Mouse (Mus musculus): ENCODE measurements at regions not wholly inside any gene's neighbourhood (a gene's known extent, or its start where the extent isn't known, plus 50 kb on each side); places are given as distances from the start of the nearest gene placed in this dataset.
A peak's percentile ranks its signal among the peaks of the same experiment; 100 is the strongest.

DNA sequence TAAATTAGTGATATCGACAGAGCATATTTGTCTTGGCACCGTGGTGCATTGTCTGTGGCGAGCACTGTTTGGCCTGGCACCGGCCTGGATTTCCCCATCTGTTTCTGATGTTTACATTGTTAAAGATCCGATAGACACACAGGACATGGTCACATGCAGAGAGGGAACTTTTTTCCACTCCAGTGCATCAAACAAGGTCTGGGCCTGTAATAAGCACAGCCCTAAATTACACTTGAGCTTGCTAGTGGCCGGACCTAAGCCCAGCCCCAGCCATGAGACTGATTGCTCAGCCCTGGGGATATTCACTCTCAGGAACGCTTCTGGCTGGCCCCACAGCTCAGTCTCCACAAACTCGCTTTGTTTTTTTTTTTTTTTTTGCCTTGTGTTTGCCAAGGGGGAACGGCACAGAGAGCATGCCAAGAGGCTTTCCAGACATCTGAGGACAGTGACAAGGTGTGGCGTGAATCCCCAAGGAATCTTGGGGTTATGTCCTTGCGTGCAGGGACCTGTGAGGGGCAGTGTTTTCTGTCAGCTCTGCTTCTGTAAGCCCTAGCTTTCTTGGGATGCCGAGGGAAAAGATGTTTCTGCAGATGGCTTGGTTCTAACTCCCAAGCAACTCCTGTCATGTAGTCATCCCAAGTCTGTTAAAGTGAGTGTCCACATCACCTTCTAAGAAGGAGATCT is 147.3 kb downstream of the Slc4a3 start:
- peak in 1 of 2 experiments; percentile 24 for DNase-seq

DNA sequence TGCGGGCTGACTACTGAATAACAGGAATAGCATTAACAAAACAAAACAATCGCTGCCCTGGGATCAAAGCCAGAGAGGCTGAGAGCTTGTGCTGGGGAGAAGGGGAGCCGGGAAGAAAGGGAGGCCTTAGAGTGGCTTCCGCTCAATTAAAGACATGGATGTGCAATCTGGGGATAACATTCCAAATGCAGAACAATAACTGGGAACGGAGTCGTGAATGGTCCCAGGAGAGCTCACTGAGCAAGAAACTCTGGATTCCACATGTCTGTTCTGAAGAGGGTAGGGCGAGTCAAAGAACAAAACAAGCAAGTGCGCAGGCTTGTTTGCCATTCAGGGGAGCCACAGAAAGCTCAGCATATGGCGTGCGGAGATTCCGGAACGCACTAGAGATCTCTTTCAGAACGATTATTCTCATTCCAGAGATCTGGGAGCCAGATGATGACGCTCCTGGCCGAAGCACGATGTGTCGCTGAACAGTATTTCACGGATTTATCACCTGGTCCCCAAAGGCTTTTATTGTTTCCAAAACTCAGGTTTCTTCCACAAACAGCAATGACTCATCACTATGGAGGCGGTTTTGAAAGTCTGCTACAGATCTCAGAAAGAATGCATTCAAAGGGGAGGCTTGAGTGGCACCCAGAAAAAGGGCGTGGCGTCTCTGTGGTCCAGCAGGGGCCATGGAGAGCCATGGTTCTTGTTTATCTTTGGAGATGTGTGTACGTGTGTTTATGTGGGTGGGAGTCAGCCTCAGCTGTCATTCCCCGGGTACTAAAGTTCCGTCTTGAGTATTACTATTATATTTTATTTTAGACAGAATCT is 159.0 kb downstream of the Slc4a3 start:
- DNase-seq: peak; percentile 32 to 52

DNA sequence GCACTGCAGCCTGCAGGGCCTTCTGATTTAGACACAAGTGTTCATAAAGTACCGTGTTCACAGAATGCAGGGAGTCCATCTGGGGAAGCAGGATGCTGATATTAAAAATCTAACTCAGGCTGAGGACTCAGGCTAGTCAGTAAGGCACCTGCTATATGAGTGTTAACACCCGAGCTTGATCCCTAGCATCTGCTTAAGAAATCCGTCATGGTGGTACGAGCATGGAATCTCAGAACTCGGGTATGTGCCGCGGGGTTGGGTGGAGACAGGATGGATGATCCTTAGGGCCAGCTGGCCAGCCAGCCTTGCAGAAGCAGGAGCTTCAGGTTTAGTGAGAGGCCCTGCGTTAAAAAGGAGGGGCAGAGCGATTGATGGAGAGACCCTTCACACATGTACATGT is 160.1 kb downstream of the Slc4a3 start:
- DNase-seq: no peak

DNA sequence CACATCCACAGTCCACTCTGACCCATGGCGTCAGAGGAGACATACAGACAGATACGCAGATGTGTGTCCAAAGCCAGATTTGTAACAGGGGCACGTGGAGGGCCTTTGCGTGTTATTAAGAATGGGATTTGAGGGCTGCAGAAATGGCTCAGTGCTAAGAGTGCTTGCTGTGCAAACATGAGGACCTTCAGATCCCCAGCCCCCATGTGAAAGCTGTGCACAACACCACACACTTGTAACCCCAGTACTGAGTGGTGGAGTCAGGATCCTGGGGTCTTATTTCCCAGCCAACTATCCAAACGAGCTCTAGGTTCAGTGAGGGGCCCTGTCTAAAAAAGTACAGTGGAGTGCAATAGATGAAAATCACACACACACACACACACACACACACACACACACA is 177.4 kb downstream of the Slc4a3 start:
- no peak for DNase-seq

DNA sequence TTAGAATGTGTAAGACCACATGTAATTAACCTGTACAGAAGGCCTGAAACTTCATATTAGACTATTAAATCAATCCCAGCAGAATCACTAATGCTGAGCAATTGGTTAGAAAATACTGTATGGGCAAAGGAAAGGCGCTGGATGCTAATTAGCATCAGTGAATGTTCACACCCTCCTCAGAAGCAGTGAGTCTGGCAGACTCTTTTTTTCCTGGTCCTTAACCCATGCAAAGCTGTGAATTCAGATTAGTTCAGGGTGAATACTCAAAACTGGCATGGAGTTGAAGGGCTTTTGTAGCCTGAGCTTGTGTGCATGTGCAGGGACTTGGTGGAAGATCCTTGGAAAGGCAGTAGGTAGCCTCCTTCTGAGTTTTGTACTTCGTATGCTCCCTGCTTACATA is 179.3 kb downstream of the Slc4a3 start:
- no peak for DNase-seq

DNA sequence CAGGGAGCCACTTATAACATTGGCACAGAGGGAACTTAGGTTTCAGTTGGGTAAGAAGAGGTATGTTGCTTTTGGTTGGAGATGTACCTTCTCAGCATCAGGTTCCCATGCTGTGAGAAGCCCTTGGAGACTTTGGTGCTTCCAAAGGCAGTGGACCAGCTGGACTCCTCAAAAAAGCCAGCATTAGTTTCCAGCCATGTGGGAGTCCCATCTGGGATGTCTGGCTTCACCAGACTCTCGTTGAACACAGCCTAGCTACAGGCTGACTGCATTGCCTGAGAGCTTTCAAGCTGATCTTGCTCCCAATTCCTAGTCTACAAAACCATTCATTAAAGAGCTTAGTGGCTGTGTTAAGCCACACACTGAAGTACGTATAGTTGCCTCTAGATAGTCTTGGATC is 182.8 kb downstream of the Slc4a3 start:
- DNase-seq: peak; percentile 73 to 80

DNA sequence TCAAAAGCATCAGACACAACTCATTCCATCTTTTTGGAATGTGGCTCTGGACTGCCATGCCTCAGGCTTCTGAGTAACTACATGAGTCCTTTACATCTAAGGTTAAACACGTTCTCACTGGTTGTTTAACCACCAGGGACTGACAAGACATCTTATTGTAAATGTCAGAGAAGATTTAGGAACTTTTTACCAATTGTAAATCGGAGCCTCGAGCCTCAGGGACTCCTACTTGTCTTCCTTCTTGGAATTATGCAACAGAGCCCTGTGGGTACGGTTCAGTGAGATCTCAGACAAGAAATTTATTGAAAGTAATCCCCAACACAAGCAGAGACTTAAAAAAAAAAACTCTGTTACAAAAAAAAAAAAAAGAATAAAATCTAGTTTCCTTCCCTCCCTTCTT is 187.7 kb downstream of the Slc4a3 start:
- no peak for DNase-seq

DNA sequence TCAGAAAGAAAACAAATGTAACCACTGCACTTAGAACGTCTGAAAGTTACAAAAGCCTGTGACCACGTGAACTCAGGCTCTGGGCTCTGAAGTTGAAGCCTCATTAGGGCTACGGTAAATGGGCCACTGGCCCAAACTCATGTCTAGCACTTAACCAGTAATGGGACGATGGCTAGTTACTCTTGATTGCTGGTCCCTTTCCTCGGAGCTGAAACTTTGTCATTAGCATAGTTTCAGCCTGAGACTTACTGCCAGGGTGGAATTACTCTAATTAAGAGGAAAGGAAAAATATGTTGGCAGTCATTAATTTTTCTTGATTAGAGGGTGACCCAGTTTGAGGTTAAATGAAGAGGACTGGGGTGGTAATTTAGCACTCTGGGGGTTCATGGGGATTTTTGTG is 192.6 kb downstream of the Slc4a3 start:
- no peak for DNase-seq

DNA sequence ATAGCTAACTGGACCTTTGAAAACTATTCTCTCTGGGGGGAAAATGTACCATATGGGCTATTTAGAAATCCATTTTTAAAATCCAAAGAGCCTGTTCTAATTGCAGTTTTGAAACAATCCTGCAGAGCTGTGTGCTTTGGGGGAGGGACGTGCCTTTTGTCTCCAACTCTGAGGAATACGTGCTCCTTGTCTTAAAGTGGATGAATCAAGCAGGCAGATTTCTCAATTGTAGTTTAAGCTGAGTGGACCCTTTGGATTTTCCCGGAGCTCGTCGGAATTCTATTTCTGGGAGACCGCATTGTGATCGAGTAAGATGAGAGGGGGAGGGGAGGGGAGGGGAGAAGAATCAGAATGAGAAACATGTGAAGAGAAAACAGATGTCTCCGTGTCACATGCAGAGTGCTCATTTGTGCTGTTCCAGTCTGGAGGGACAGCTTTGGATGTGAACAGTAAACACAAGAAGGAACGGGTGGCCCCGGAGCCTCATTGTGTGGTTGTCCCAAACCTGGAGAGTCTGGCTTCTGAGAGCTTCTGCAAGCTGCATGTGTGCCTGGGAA is 203.7 kb downstream of the Slc4a3 start:
- DNase-seq: no peak

DNA sequence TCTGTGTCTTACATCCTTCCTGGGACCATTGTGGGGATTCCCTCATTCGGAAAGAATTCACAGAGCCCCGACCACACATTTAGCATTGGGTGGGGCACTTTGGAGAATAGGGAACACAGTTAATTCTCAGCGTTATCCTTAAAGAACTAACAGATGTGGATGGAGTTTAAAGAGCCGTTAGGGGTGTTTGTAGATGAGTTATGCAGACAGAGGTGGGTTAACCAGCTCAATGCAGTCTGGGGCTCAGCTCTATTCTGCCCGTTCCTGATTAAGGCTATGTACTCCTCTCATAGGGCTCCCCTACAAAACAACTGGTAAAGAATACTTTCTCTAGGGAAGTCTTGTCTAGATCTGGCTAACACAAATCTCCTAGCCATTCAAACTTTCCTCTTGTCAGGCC is 226.1 kb downstream of the Slc4a3 start:
- DNase-seq: no peak

DNA sequence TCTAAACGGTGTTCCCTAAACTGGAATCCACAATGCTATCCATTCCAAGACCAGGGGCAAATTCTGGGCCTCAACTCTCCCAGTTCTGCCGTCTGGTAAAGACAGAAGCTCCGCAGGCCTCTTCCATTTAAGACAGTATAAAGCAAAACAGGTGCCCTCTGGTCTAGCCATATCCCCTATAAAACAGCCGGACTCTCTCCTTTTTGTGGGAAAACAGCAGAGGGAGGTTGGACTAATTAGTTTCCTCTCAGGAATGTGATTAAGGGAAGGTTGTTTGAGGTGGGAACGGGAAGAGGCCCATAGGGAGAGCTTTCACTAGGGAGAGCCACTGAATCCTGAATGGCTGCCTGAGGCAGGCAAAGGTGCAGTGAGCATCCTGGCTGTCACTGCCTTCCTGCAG is 226.9 kb downstream of the Slc4a3 start:
- DNase-seq: no peak

DNA sequence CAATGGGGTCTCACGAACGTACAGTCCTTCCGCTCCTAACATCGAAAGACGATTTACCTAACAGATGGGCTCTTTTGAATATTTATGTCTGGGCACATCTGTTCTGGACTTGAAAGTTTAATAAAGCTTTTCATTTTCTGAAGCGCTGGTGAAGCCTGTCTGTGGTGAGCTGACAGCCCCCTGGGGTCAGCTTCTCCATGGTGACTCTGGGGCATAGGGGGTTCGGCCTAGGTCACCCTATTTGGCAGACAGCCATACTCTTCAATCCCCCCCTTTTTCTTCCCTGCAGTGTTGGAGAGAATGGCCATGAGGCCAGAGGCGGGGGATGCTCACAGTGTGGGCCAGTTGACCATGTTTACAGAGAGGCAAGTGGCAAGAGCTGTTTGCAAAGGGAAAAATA is 232.8 kb downstream of the Slc4a3 start:
- DNase-seq: no peak

DNA sequence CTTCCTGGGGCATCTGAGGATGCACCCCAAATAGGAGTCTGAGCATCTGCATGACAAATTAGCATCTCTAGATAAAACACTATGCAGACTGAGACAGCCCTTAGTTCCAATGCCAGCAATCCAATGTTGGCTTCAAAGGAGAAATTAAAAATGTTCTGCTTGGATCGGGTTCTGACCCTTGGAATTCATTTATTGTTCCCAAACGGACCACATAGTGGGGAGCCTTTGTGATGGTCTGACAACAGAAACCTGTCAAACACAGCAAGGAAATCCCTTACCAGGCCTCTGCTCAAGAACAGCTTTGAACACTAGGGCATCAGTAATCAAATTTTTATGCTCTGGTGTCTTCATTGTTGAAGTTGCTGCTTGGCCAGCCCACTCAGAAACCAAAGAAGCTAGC is 237.1 kb downstream of the Slc4a3 start:
- DNase-seq: no peak

DNA sequence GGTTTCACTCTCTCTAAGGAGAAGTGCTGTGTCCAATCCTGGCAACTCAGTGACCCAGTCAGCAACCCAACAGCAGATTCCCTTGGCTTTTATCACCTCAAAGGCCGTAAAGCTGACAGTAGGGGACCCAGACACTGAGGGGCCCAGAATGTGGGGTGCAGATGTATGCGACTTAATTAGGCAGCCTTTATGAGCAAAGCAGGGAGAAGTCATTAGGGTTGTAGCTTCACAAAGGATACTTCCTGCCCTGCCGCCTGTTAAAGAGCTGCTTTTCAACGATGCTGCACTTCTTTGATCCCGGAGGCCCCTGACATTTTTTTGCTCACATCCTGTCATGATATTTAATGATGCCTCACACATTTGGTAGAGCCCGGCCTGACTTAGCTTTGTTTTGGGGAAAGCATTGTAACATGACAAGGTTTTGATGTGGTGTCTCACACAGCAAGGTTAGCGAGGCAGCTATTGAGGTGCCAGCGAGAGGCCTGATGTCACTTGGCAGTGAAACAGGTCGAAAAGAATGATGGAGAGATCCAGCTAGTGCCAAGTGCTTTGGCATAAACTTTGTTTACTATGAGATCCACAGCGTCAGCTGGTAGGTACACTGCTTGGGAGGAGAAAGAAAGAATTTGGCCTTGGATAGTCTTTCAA is 240.2 kb downstream of the Slc4a3 start:
- DNase-seq: no peak

DNA sequence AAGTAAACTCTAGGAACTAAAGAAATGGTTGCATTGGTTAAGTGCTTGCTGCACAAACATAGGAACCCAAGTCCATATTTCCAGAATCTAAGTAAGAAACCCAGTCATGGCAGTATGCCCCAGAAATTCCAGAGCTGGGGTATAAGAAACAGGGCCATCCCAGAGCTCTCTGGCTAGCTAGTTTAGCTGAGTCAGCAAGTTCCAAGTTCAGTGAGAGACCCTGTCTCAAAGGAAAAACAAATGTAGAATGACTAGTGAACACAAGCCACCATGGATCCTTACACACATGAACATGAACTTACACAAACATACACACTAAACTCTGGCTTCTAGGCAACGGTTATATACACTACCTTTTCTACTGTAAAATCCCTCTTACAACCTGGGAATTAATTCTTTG is 245.4 kb downstream of the Slc4a3 start:
- no peak for DNase-seq

DNA sequence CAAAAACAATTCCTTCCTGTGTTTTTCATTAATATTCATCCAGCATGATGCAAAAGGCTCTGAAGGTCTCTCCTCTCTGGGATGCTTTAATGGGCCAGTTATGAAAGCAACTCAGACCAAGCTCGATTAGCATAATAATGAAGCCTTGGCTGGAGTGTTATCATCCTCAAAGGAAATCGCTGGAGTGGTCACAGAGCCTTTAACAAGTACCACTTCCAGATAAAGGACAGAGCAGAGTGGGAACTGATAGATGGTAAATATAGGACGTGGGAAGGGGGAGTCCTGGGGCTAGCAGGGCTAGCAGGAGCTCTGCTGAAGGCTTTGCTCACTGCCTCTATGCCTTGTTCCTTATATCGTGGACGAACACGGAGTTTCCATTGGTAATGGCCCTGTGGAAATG is 251.7 kb downstream of the Slc4a3 start:
- no peak for DNase-seq

DNA sequence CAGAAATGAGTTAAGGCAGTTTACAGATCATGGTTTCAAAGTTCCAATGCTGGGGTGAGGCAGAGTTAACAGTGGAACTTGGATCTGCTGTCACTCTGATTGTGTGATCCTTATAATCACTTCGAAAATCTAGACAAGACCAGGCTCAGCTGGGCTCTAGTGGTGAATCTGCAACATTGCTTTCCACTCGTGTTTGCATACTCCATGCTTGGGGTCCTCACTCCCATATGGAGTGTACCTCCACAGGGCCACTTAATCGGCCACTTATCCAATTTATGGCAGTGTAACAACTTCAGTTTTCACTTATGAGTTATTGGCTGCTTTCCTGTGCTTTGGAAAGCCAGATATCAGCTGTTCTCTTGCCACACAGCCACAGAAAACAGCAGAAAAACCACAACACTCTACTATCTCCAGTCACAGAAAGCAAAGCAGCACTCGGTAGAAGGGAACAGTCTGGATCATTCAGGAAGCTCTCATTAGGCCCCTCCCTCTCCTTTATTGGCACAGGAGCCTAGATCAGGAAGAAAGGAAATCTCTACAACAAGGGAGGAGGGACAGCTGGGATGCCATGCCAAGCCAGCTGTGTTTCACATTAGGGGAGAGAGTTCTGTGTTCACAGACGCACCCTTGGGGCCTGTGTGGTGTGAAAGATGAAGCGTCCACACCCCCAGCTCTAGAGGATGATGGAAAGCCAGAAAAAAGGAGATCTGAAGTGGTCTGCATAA is 252.5 kb downstream of the Slc4a3 start:
- DNase-seq: peak in 1 of 2 experiments; percentile 8

DNA sequence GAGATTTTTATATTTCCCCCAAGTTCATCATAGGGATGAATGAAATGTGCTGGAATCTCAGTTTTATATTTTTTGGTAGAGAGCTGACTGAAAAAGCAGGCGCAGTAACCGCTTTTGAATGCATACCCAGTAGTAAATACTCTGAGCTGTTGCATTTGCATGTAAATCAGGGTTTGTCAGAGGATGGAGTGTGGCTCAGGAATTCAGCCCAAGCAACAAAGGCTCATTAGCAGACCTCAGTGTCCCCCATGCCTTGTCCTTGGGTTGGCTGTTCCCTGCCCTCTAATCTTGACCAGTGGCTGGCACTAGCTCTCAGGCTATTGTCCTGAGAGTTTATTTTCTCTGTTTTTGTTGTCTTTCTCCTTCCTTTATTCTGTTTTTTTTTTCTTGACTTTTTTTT is 258.4 kb downstream of the Slc4a3 start:
- DNase-seq: no peak

DNA sequence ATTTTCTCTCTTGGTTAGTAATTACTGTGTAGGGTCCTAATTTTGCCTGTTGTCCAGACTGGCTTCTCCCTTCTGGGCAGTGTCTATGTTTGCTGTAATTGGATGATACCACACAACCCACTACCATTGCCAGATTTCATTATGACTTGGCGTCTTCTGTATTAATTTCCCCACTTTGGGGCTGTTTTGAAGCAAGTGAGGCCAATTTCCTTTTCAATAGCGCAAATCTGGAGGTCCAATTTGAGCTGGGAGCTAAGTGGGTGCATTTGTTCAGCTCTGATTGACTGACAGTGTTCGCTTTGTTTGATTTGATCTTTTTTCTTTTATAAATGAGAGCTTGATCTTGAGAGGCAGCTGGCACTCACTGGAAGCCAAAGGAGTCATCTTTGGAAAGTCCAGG is 266.4 kb downstream of the Slc4a3 start:
- no peak for DNase-seq

DNA sequence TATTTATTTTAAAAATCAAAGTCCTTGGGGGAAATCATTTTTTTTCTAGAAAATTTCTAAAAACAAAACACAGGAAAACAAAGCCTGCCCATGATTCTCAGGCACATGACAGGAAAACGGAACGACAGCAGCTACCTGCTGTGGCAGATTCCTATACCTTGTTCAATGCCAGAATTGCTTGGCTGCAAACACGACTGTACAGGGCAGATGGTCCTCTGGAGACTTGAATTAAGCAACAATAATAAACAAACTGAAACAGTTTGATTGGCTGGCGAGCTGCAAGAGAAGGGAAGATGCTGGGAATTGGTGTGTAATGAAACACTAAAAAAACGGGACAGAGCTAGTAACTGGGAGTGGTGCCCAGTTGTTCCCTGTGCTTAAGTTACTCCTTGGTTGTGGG is 280.1 kb downstream of the Slc4a3 start:
- DNase-seq: no peak

DNA sequence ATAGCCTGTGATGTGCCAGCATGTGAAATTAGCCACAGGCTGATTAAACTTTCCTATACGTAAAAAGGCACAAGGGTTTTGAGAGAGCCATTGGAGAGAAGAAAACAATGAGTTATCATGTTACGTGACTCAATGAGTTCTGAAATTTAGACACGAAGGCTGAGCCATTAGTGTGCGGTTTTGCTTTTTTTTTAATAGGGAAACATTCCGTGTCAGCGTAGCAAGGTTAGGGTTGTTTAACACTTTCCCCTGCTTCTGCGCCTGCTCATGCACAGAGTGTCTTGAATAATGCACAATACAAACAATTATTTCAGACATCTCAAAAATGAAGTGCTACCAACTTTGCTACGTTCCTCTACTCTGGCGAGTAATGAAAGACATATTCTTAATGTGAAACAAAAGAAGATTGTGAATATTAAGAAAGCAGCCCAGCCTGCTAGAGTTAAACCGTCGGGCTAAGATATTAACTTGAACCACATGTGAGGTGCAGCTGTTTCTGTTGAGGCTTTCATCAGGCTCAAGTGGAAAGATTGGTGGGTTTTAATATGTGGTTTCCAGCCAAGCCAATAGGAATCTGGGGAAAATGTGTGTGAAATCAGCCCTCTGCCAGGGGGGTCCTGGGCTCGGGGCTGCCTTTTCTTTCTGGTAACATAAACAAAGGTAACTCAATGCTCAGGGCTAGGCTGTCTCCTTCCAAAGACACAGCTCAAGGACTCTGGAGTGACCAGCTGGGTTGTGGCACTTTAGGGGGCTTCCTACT is 287.2 kb downstream of the Slc4a3 start:
- no peak for DNase-seq

DNA sequence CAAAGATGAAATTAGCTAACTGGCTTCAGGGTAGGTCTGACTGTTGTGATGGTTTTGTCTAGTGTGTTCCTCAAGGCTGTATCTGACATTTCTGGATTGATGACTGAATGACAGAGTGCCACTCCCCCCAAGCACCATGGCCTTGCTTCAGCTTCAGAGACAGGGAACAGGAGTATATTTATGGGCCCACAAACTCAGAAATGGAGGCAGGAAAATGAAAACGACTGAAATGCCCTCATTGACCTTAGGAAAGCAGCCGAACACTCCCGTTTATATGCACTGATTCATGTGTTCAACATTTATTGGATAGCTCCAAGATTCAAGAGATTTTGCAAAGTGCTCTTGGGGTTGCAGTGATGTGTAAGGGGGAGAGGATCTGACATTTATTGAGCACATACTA is 288.3 kb downstream of the Slc4a3 start:
- DNase-seq: no peak
